Mouse (Mus musculus): ENCODE measurements around the gene Paxx. TPM values are rescaled to one million over a fixed set of nuclear protein-coding genes. Genes with fewer than 3 reads are reported as not detected.
A peak's percentile ranks its signal among the peaks of the same experiment; 100 is the strongest.

The Paxx gene
- polyA plus RNA-seq, 1 experiment from 2014 or later = 48.7 TPM

DNA sequence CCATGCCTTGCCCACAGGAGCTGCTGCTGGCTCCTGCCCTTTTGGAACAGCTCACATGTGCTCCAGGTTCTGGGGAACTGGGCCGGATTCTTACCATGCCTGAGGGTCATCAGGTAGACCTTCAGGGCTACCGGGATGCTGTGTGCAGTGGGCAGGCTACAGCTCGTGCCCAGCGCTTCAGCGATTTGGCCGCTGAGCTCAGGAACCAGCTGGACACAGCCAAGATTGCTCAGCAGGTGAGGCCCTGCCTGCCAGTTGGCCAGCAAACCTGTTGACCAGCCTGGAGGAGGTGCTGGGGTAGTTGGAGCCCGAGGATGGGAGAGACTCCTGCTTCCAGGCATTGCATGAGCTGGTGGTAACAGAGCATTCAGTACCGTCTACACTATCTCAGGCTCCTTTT is 26.6 kb downstream of the Paxx start:
- peaks cover 3% of the 10 kb centered on the region; the same call in 1 of the 2 replicates for H3K4me1 ChIP-seq
- 0 out of 2 replicates have a peak, but pooled peaks cover 7% of the 10 kb centered on the region for H3K36me3 ChIP-seq
- no peaks in the 10 kb centered on the region for H3K9me3 ChIP-seq (replicated peaks)
- no peak for ATAC-seq (ENCODE audit: insufficient number of reproducible peaks, low FRiP score, low TSS enrichment, low read depth)
- H3K27me3 ChIP-seq = peaks cover 7% of the 10 kb centered on the region; the same call in 1 of the 2 replicates
- H3K27ac ChIP-seq (replicated peaks) = no peak overlapping the region
- no peak overlapping the region for H3K4me2 ChIP-seq (replicated peaks)
- 85% methylated on average over 8 of the region's 8 CpGs for WGBS
- H3K9ac ChIP-seq = no peak overlapping the region
- no peak overlapping the region for H3K4me3 ChIP-seq (replicated peaks)

DNA sequence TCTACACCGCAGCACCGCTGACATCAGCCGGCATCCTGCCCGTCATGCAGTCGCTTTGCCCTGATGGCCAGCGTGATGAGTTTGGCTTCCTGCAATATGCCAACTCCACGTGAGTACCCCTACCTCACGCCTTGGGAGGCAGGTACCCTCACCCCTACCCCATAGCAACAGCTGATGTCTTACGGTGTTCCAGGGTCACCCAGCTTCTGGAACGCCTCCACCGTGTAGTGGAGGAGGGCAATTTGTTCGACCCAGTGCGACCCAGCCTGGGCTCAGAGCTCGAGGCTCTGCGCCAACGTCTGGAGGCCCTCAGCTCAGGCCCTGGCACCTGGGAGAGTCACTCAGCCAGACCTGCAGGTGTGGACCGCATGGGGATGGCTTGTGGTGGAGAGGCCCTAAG is 27.8 kb downstream of the Paxx start:
- Histone ChIP-seq H3K4me3 (replicated peaks) (no peak overlapping the region), H3K36me3 (0 out of 2 replicates have a peak, but pooled peaks cover 7% of the 10 kb centered on the region), H3K27me3 (peaks cover 7% of the 10 kb centered on the region; the same call in 1 of the 2 replicates), H3K9ac (no peak overlapping the region), H3K27ac (replicated peaks) (no peak overlapping the region), H3K4me1 (peaks cover 10% of the 10 kb centered on the region), H3K4me2 (replicated peaks) (no peak overlapping the region), H3K9me3 (replicated peaks) (no peaks in the 10 kb centered on the region)
- no peak for ATAC-seq (ENCODE audit: insufficient number of reproducible peaks, low FRiP score, low TSS enrichment, low read depth)
- 88% methylated on average over 17 of the region's 17 CpGs for WGBS

DNA sequence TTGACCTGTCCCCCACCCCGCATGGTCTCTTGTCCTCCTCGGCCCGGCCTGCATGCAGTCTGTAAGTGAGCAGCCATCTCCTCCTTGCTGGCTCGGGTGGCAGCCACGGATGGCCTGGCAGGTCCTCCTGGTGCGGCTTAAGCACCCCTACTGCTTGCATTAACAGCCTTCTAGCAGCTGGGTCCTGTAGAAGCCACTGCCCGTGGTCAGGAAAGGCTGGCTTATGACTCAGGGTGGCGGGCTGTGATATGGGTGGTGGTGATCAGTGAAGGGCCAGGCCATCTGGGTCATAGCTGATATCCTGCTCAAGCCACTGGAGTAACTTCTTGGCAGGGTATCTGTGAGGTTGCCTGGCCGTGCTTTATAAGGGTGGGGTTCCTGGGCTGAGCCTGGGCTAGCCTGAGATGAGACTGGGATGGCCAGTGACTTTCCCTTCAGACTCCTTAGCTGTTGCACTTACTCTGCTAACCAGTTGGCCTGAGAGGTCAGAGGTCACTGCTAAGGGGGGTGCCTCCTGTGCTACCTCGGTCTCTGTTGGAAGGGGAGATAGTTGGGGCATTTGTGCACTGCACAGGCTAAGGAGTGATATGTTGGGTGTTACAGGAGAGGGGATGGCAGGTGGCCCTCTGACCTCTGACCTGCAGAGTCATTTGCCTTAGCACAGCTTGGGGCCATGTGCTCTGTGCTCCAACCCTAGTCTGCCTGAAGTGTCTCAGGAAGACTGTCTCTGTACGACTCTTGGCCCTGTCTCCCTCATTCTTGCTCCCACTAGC is 28.4 kb downstream of the Paxx start:
- H3K4me1 ChIP-seq = peaks cover 10% of the 10 kb centered on the region
- 79% methylated on average over 11 of the region's 11 CpGs for WGBS
- 0 out of 2 replicates have a peak, but pooled peaks cover 7% of the 10 kb centered on the region for H3K36me3 ChIP-seq
- no peak for ATAC-seq (ENCODE audit: insufficient number of reproducible peaks, low FRiP score, low TSS enrichment, low read depth)
- peaks cover 7% of the 10 kb centered on the region; the same call in 1 of the 2 replicates for H3K27me3 ChIP-seq
- no peak overlapping the region for H3K27ac ChIP-seq (replicated peaks)
- H3K9ac ChIP-seq = no peak overlapping the region
- H3K4me2 ChIP-seq (replicated peaks) = no peak overlapping the region
- no peak overlapping the region for H3K4me3 ChIP-seq (replicated peaks)
- H3K9me3 ChIP-seq (replicated peaks) = no peaks in the 10 kb centered on the region

DNA sequence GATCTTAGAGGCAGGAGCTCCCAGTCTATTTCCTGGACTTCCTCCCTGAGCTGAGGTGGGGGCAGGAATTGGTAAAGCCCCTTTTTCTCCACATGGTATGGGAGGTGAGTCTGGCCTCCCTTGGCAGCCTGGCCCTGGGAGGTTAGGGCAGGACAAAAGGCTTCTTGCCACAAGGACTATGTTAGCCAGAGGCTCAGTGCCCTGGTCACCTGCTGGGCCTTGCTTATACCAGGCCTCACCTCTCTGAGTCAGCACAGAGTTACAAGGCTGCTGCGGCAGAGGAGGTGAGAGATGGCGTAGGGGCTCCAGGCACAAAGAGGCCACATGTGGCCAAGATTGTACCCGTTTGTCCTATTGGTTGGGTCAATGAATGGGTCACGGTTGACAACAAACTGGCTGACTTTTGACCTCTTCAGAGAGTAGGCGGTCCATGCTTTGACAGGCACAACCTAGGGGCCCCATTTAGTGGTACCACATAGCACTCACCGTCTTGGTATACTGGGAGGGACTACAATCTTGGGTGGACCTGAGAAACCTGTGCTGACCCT is 29.5 kb downstream of the Paxx start:
- no peak for ATAC-seq (ENCODE audit: insufficient number of reproducible peaks, low FRiP score, low TSS enrichment, low read depth)
- H3K27me3 ChIP-seq = peaks cover 11% of the 10 kb centered on the region
- H3K9ac ChIP-seq = no peak overlapping the region
- no peak overlapping the region for H3K4me3 ChIP-seq (replicated peaks)
- no peaks in the 10 kb centered on the region for H3K36me3 ChIP-seq
- H3K9me3 ChIP-seq (replicated peaks) = no peaks in the 10 kb centered on the region
- H3K4me2 ChIP-seq (replicated peaks) = no peak overlapping the region
- WGBS = 60% methylated on average over 6 of the region's 6 CpGs
- no peak overlapping the region for H3K27ac ChIP-seq (replicated peaks)
- peaks cover 10% of the 10 kb centered on the region for H3K4me1 ChIP-seq

DNA sequence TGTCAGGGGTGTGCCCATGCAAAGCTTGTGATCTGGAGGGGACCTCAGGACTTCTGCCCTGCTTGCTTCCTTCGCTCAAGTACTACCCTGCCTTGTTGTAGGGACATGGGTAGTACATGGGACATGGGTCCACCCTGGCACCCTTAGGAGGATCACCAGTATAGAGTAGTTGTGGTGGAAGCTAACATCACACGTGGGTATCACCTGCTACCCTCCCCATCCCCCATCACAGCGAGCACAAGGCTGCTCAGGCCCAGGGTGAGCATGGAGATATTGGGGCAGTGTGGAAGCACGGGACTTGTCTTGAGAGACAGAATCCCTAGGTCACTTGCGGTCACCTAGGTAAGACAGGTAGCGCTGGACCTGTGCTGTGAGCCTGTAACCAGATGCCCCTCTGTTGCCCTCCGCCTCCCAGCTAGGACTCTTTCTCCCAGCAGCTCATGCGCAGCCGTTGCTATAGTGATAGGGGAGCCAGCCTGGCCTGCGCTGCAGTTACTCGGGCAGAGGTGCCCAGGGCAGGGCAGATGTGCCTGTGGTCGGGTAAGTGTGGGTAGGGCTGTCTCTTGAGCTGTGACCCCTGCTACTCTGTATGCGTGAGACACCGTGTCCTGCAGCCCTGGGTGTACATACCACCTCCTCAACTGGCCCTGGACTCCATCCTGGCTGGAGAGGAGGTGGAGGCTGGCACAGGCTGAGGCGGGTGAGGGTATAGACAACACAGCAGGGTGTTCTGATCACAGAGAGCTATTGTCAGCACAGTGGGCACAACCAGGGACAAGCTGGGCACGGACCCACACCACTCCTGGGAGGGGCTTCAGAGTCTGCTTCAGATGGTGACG is 30.3 kb downstream of the Paxx start:
- peaks cover 10% of the 10 kb centered on the region for H3K4me1 ChIP-seq
- no peaks in the 10 kb centered on the region for H3K36me3 ChIP-seq
- H3K27me3 ChIP-seq = peaks cover 19% of the 10 kb centered on the region
- H3K9me3 ChIP-seq (replicated peaks) = no peaks in the 10 kb centered on the region
- ATAC-seq (ENCODE audit: insufficient number of reproducible peaks, low FRiP score, low TSS enrichment, low read depth) = no peak
- H3K27ac ChIP-seq (replicated peaks) = no peak overlapping the region
- no peak overlapping the region for H3K4me2 ChIP-seq (replicated peaks)
- H3K4me3 ChIP-seq (replicated peaks) = no peak overlapping the region
- no peak overlapping the region for H3K9ac ChIP-seq
- WGBS = 58% methylated on average over 17 of the region's 17 CpGs

DNA sequence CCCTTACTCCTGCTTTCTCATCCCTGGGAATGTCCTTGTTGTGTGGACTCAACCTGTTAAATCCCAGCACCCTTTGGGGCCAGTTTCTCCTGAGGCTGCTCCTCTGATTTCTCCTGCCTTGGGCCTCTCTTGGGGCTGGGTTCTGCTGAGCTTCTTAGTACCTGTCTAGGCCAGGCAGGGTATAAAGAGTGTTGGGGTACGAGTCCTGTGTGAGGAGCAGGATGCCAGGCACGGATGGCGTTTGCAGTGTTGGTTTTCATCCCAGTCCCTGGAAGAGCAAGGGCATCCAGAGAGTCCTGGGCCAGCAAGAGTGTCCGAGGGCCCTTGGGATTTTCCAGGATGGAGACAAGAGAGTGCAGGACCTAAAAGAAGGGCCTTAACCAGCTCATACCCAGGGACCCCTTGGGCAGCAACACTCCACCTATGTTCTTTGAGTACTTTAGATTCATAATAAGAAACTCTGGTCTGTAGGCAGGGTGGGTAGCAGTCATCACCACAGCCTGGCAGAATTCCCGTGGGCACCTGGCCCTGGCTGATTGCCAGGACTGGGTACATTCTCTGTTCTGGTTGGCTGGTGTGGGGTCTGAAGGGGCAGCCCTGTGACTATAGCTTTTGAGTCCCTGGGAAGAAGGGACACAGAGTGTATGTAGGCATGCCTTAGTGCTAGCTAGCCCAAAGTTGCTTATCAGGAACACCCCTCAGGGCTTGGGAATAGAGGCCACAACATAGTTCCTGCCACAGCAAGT is 31.3 kb downstream of the Paxx start:
- no peaks in the 10 kb centered on the region for H3K36me3 ChIP-seq
- no peak overlapping the region for H3K9ac ChIP-seq
- H3K27me3 ChIP-seq = peaks cover 29% of the 10 kb centered on the region
- no peak for ATAC-seq (ENCODE audit: insufficient number of reproducible peaks, low FRiP score, low TSS enrichment, low read depth)
- H3K27ac ChIP-seq (replicated peaks) = no peak overlapping the region
- WGBS = 63% methylated on average over 5 of the region's 5 CpGs
- H3K4me2 ChIP-seq (replicated peaks) = peak overlapping the region; percentile 95
- H3K4me3 ChIP-seq (replicated peaks) = peak overlapping the region; percentile 69
- H3K9me3 ChIP-seq (replicated peaks) = no peaks in the 10 kb centered on the region
- H3K4me1 ChIP-seq = peaks cover 10% of the 10 kb centered on the region

DNA sequence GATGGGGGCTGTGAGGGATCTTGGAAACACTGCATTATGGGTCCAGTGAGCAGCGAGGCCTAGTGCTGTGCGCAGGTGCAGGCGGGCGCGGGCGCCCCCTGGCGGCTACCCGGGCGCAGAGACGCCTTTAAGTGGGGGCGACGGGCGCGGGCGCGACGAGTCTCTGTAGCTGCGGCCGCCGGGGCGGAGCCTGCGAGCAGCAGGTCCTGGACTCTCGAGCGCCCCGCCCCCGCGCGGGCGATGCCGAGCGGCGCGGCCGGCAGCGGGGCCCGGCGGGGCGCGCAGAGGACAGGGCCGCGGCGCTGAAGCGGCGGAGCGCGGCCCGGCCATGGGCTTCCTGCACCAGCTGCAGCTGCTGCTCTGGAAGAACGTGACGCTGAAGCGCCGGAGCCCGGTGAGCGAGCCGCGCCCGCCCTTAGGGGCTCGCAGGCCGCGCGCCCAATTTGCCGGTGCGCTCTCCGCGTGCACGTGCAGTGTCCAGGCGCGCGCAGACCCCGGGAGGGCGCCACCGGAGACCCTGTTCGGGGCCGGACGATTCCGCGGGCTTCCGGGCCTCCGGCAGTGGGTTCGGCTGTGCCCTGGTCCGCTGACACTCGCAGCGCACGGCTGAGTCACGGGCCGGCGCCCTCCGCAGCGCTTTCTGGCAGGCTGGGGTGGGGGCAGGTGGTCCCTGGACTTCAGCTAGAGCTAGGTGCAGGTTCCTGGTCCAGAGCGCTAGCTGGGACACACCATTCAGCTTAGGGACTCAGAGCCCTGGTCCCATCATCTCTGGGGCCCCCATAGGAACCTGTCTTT is 32.3 kb downstream of the Paxx start, which contains the start of gene Abca2:
Abca2 (plus strand) TSS at position 262 of the 795 bp plus-strand sequence.
- Histone ChIP-seq H3K4me2 (replicated peaks) (peak within 1 kb of the TSS; percentile 95), H3K4me3 (replicated peaks) (peak within 1 kb of the TSS; percentile 69), H3K9me3 (replicated peaks) (no peaks in the 10 kb centered on the region), H3K36me3 (no peaks in the 10 kb centered on the region), H3K4me1 (peaks cover 10% of the 10 kb centered on the region), H3K27ac (replicated peaks) (no peak within 1 kb of the TSS), H3K27me3 (peaks cover 32% of the 10 kb centered on the region), H3K9ac (peak within 1 kb of the TSS; percentile 53)
- ATAC-seq (ENCODE audit: insufficient number of reproducible peaks, low FRiP score, low TSS enrichment, low read depth) = peak; percentile 88
- under 1% methylated on average over 87 of the region's 89 CpGs for WGBS

DNA sequence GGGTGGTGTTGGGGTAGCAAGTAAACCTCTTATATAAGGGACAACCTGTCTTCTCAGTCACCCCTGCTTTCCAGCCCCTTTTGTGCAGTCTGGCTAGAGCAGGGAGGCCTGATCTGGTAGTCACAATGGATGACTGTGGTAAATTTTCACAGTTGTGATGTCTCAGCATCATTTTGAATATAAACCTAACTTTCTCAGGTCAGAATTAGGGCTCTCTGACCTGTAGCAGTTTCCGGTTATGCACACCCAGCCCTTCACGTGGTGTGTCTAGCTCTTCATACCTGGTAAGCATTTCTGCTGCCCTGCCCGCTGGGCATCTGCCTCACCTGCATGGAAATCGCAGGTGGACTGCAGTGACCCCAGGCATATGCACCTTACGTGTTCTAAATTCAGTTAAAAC is 33.6 kb downstream of the Paxx start:
- 83% methylated on average over 5 of the region's 5 CpGs for WGBS
- Histone ChIP-seq H3K4me1 (peaks cover 14% of the 10 kb centered on the region), H3K9me3 (replicated peaks) (no peaks in the 10 kb centered on the region), H3K27ac (replicated peaks) (no peak overlapping the region), H3K27me3 (peaks cover 36% of the 10 kb centered on the region), H3K36me3 (no peaks in the 10 kb centered on the region), H3K4me2 (replicated peaks) (no peak overlapping the region), H3K9ac (no peak overlapping the region), H3K4me3 (replicated peaks) (no peak overlapping the region)
- no peak for ATAC-seq (ENCODE audit: insufficient number of reproducible peaks, low FRiP score, low TSS enrichment, low read depth)

DNA sequence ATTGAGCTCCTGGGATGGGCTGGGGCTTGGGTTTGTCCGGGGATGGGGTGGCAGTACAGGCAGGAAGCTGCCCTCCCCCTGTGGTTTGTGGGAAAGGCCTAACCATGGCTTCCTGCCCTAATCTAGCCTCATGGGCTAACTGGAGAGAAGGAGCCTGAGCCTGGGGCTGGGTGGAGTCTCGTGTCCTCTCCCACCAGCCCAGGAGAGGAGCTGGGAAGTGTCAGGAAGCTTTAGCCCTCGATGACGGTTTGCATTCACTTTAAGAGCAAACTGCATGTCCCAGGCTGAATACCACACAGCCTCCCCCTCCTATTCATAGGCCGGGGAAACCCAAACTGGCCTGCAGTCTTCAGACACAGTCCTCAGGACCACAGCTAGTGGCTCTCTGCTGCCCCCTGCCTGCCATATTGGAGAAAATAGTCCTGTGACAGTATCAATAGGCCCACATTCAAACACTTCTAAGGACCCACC is 34.1 kb downstream of the Paxx start:
- peaks cover 16% of the 10 kb centered on the region for H3K4me1 ChIP-seq
- no peak overlapping the region for H3K4me2 ChIP-seq (replicated peaks)
- H3K9ac ChIP-seq = no peak overlapping the region
- no peaks in the 10 kb centered on the region for H3K9me3 ChIP-seq (replicated peaks)
- H3K36me3 ChIP-seq = no peaks in the 10 kb centered on the region
- peaks cover 36% of the 10 kb centered on the region for H3K27me3 ChIP-seq
- no peak overlapping the region for H3K27ac ChIP-seq (replicated peaks)
- H3K4me3 ChIP-seq (replicated peaks) = no peak overlapping the region
- no peak for ATAC-seq (ENCODE audit: insufficient number of reproducible peaks, low FRiP score, low TSS enrichment, low read depth)
- WGBS = 27% methylated on average over 5 of the region's 5 CpGs

DNA sequence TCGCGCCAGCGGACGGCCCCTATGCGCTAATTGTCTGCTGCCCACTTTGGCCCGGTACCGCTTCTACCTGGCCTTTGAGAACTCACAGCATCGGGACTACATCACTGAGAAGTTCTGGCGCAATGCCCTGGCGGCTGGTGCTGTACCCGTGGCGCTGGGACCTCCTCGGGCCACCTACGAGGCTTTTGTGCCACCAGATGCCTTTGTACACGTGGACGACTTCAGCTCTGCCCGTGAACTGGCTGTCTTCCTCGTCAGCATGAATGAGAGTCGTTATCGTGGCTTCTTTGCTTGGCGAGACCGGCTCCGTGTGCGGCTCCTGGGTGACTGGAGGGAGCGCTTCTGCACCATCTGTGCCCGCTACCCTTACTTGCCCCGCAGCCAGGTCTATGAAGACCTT is 35.4 kb downstream of the Paxx start:
- no peaks in the 10 kb centered on the region for H3K9me3 ChIP-seq (replicated peaks)
- no peak overlapping the region for H3K27ac ChIP-seq (replicated peaks)
- peaks cover 18% of the 10 kb centered on the region for H3K4me1 ChIP-seq
- 50% methylated on average over 27 of the region's 27 CpGs for WGBS
- no peak overlapping the region for H3K4me3 ChIP-seq (replicated peaks)
- H3K27me3 ChIP-seq = peaks cover 36% of the 10 kb centered on the region
- H3K4me2 ChIP-seq (replicated peaks) = no peak overlapping the region
- no peaks in the 10 kb centered on the region for H3K36me3 ChIP-seq
- H3K9ac ChIP-seq = no peak overlapping the region
- ATAC-seq (ENCODE audit: insufficient number of reproducible peaks, low FRiP score, low TSS enrichment, low read depth) = no peak

Data from embryonic facial prominence, embryonic 15.5 days (tissue).